Mouse (Mus musculus) hindlimb bud, embryonic 11.5 days (tissue): ENCODE measurements around the gene Mapk1ip1l.

Experiments
- DNase-seq: peaks from one replicate; pipeline ENCODE4 v3.0.0-alpha.2; 2012; ENCODE audit warnings: low read depth, low spot score; ENCODE audit errors: extremely low spot score

The Mapk1ip1l gene

DNA sequence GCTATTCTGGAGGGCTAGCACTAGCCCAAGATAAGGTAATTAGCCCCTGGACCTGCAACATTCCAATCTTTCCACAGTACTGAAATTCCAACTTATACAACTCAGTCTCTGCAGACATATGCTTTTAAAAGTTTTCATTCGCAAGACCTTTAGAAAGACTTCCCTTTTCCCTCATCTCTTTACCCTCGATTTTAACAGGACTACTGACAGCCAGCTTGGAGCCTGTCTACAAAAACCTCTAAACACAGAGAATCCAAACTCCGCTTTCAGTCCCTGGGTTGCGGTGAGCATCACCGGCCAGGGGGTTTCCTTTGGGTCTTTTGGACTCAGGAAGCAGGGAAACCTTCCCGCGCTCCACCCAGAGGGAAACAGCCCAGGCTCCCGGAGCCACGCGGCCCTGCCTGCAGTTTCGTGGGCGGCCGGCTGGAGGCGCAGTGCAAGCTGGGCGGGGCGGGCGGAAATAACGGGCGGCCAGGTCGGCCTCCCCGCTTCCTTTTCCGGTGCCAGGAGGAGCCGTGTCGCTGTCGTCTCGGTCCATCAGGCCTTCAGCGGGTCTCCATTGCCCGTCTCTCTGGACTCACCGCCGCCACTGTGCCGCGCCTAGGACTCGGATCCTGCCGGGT lies at the start of gene Mapk1ip1l:
Mapk1ip1l (plus strand) TSS at position 482 of the 623 bp plus-strand sequence.
- DNase-seq: peak; percentile 44

DNA sequence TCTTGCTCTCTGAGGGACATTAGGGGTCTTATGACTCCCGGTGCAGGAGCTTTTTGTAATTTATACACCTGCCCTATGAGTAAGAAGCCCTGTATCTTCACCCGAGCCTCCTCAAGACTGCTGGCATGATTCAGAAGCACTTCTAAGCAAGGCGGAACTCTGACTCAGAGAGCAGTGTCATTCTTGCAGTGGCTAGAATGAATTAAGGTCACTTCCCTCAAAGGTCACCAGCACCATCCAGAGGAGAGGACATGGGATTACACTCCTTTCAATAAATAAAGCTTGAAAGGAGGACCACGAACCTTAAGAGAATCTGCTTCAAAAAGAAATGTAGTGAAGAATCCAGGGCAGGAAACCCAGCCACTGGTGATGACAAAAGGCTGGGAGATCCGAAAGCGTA lies 48.2 kb upstream of the Mapk1ip1l start:
- DNase-seq: no peak

- DNase-seq: no peak
Measured at GRCm38 (mm10) chr14:47264866-47265265, 33.2 kb upstream of the Mapk1ip1l start.

DNA sequence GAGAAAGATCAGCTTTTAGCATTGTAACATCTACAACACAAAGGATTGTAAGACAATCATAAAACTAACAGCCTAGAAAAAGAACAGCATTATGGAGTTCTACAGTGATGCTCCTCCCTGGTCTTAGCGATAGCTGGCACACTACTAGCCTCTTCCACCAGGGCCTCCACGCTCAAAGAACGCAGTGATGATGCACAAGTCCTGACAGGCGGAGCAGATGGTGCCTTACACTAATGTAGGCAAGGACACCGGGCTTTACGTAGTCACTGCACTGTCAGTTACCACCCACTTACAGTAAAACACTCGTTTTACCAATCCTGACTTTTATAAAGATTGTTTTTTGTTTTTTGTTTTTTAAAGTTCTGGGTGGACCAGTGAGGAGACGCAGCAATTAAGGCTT lies 32.2 kb upstream of the Mapk1ip1l start:
- DNase-seq: no peak

DNA sequence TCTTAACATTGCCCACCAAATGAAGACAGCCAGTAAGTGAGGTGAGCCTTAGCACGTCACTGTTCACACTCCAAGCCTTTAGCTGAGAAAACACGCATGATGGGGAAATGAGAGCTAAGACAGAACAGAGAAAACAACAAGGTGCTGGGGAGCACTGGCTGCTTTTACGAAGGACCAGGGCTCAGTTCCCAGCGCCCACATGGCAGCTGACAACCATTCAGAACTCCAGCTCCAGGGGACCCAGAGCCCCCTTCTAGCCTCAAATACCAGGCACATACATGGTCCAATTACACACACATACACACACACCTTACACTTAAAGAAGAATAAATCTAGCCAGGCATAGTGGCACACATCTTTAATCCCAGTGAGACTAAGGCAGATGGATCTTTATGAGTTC lies 29.0 kb upstream of the Mapk1ip1l start:
- DNase-seq: no peak

DNA sequence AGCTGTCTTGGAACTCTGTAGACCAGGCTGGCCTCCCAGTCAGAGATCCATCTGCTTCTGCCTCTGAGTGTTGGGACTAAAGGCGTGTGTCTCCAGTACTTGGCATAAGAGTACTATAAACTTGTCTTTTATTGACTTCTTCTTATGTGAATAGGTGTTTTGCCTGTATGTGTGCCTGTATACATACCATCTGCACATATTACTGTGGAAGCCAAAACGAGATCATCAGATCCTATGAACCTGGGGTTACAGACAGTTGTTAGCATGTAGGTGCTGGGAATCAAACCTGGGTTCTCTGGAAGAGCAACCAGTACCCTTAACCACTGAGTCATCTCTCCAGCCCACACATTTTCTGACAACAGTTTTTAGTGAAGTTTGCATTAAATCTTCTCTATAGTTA lies 28.4 kb upstream of the Mapk1ip1l start:
- no peak for DNase-seq

- DNase-seq: no peak
Measured at GRCm38 (mm10) chr14:47273751-47274150, 24.3 kb upstream of the Mapk1ip1l start.

- no peak for DNase-seq
Measured at GRCm38 (mm10) chr14:47275417-47275816, 22.6 kb upstream of the Mapk1ip1l start.

DNA sequence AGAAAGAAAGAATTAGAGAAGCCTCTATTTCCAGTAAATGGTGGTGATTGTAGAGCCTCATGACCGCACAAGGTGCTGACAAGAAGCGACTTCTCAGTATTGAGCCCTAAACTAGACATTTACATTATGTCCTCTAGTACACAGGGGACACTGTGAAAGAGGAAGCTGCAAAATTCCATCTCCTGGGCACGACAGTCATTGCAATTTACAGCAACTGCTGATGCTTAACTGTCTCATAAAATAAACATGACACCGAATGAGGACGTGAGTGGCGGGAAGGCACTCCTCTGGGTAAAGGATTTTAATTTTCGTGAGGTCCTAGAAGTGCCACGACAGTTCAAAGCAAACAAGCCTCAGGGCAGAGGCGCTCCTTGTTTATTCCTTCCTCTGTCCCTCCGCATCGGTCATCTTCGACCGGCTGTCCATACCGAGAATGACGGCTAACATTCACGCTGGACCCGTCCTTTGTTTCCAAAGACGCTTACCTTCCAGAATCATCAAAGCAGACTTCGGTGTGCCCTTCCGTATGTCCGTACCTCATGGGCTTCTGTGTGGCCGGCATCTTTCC lies 21.9 kb upstream of the Mapk1ip1l start:
- DNase-seq: no peak

DNA sequence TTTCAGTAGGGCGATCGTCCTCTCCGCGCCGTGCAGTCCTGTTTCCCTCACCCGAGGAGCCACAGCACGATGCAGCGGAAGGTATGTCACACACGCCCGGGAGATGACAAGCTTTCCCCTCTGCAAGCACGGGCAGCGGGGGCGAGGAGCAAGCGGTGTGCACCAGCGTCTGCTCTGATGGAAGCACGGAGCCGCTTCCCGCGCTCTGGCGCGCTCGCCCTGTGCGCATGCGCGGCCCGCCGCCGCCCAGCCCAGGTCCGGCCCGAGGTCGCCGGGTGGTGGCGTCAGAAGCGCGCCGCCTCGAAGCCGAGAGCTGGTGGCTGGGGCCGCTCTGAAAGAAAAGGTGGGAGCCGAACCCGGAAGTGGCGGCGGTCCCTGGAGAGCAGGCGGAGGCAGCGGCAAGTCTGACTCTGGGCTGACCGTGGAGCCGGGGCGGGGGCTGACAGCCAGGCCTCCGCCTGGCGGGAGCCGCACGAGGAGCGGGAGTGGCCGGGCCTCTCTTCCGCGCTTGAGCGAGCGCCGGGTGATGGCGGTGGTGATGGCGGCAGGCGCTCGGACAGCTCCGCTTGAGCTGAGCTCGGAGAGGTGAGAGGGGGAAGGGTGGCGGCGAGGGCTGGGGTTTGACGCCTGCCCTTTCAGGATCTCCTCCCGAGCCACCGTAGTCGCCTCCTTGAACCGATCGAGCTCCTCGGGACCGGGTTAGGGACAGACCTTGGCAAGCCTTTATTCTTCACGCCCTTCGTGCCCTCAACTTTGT lies 21.3 kb upstream of the Mapk1ip1l start, which contains the start of the genes Wdhd1 and Socs4:
Wdhd1 (minus strand) TSS at position 221 of the 757 bp plus-strand sequence.
Socs4 (plus strand) TSS at position 295 of the 757 bp plus-strand sequence.
- peak; percentile 60 for DNase-seq

GRCm38 (mm10) chr14:47279058-47279457 lies 19.0 kb upstream of the Mapk1ip1l start:
- no peak for DNase-seq

- DNase-seq: no peak
Measured at GRCm38 (mm10) chr14:47281535-47281934, 16.5 kb upstream of the Mapk1ip1l start.

DNA sequence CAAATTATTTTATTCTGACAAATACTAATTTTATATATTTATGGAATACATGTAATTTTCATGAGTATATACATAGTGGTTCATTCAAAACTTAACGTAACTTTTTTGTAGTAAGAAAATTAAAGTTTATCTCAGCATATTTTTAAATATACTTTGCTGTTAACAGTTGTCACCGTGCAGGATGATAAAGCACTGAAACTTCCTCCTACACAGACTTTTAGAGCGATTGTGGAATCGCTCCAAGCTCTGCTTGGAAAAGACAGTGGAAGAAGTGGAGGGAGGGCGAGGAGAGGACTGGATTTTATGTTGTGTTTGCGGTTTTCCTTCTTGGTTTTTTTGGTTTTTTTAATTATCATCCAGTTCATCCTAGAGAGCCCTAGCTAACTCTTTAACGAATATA lies 14.5 kb upstream of the Mapk1ip1l start:
- DNase-seq: no peak

- DNase-seq: no peak
Measured at GRCm38 (mm10) chr14:47285271-47285670, 12.8 kb upstream of the Mapk1ip1l start.

DNA sequence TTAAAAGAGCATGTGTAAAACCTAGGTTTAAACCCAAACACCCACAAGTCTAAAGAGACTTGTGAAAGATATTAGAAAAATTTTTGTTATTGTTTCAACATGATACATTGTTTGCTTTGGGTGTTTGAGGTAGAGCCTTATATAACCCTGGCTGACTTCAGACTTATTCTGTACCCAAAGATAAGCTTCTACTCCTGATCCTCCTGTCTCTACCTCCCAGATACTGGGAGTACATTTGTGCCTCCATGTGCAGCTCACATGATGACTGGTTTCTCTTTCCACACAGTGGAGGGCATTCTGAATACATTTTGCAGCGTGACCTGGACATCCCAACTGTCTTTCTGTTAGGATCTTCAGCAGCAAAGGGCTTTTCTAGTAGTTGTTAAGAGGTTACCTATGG lies 11.9 kb upstream of the Mapk1ip1l start:
- no peak for DNase-seq

GRCm38 (mm10) chr14:47287021-47287420 lies 11.0 kb upstream of the Mapk1ip1l start:
- DNase-seq: no peak

- no peak for DNase-seq
Measured at GRCm38 (mm10) chr14:47291772-47292171, 6.3 kb upstream of the Mapk1ip1l start.

GRCm38 (mm10) chr14:47294136-47294535 lies 3.9 kb upstream of the Mapk1ip1l start:
- no peak for DNase-seq

GRCm38 (mm10) chr14:47296232-47296631 lies 1.8 kb upstream of the Mapk1ip1l start:
- DNase-seq: no peak

GRCm38 (mm10) chr14:47298408-47298792 lies 334 bp downstream of the Mapk1ip1l start:
- no peak for DNase-seq

DNA sequence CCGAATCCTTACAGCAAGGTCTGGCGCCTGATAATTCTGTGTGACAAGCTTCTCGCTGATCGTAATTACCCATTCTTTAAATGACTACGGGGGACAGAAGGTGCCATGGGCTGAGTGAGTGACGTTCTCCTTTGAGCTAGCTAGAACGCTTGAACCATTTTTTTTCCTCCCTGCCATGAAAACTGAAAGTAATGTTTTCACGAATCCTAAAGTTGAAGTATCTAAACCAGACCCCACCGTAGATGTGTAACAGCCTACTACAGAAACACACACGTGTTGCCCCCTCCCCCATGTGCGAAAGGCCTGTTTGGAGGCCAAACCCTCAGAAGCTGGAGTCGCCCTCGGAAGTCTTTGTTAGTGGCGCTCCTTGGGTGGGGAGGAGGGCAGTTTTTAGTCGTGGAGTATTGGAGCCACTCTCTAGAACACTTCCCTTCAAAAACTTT lies 774 bp downstream of the Mapk1ip1l start:
- peak; percentile 44 for DNase-seq
